Mouse (Mus musculus) bone marrow macrophage, adult 2 months (primary cell): Measurements from ENCODE around the gene Kcnip3.

ENCODE experiments used
- CTCF ChIP-seq: IDR thresholded peaks from 2 replicates; pipeline ENCODE4 v1.5.1; 2012; ENCODE audit warnings: low read depth, mild to moderate bottlenecking, low read length, moderate library complexity
- POLR2A ChIP-seq: IDR thresholded peaks from 2 replicates; pipeline ENCODE4 v1.6.1; 2012; ENCODE audit warnings: mild to moderate bottlenecking, low read depth, low read length, borderline replicate concordance

DNA sequence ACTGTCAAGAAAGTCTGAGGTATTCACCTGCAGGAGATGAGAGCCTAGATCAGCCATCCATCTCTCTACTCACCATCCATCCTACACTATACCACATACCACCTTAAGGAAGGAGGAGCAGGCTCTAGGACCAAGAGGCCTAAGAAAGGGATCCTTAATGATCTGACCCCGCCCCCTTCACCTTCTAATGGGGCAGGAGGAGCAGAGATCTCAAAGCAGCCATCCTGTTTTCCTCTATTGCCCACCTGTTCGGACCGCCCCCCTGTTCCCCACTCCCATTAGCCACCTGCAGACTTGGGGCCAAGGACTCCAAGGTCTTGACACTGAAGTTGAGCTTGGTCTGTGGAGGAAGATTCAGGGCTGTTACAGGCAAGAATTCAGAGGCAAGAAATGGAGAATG, 8.5 kb upstream of the Kcnip3 start:
- TF ChIP-seq CTCF, result no peak
- TF ChIP-seq POLR2A, result no peak
